21 mouse cellular contexts compared by ENCODE assay signal in the genomic region with DNA sequence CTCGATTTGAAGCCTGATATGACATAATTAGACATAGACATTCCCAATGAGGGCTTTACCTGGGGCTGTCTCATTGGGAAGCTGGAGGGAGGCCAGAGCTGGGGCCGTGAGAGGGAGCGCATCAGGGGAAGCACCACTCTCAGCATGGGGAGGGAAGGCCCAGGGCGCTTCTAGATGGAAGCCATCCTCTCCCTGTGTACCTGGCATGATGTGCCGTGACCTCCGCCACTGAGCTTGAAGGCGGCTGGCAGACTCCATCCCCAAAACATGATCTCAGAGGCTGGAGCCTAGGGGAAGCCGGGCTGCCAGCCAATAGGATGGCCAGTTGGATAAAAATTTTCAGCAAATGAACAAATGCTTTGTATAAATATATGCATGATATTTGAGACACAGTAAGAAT.
DNase-seq lines count a peak whose midpoint lies in the region; ATAC-seq lines count a peak whose summit lies in the region.
"Had no signal": no experiment of that assay in that cellular context is flagged by ENCODE, and none has a peak within 500 bp of the region (broad histone marks: within the 10 kb centered on the region; RNA-seq: fewer than 3 reads in every experiment).

No protein-coding gene starts in this region.

- no peaks in the 10 kb centered on the region for H3K9me3 ChIP-seq in neural tube, embryonic 13.5 days
- H3K9me3 ChIP-seq: embryonic facial prominence, embryonic 12.5 days; forebrain, embryonic 12.5 days; limb, embryonic 13.5 days; lung, embryonic 15.5 days had no signal

- H3K27me3 ChIP-seq in neural tube, embryonic 13.5 days, result peaks cover 12% of the 10 kb centered on the region; the same call in 1 of the 2 replicates
- H3K27me3 ChIP-seq: embryonic facial prominence, embryonic 12.5 days; limb, embryonic 13.5 days; lung, embryonic 15.5 days had no signal

- DNase-seq in cerebellum, postnatal 36 days, result peak; percentile 3 to 15
- DNase-seq in cerebellum, adult 9-11 months, result no peak
- peak; percentile 16 for DNase-seq in kidney, postnatal 10 days
- no peak for DNase-seq in kidney, adult 9 months
- no peak for DNase-seq in neural tube, embryonic 10.5 days (ENCODE audit: extremely low spot score, low spot score)
- DNase-seq in gastrocnemius, postnatal 4 days (ENCODE audit: low spot score in 2 of 2), result peak; percentile 29 to 55
- DNase-seq in heart, postnatal 10 days, result no peak
- DNase-seq: adrenal gland, postnatal 25 days; cerebellum, adult 11-12 months; heart, postnatal 36 days; kidney, adult 2 months; kidney, postnatal 14 days; lung, postnatal 4 days had no signal

- H3K4me2 ChIP-seq in neural tube, embryonic 13.5 days, result no peak overlapping the region
- H3K4me2 ChIP-seq: embryonic facial prominence, embryonic 12.5 days; forebrain, embryonic 12.5 days; hindbrain, embryonic 14.5 days; limb, embryonic 13.5 days; lung, embryonic 15.5 days had no signal

- no peak overlapping the region for H3K4me3 ChIP-seq in neural tube, embryonic 13.5 days
- H3K4me3 ChIP-seq: embryonic facial prominence, embryonic 12.5 days; erythroblast, embryonic 14.5 days; forebrain, embryonic 12.5 days; limb, embryonic 13.5 days; lung, embryonic 15.5 days had no signal

- H3K4me1 ChIP-seq in neural tube, embryonic 13.5 days (replicated peaks), result peaks cover 29% of the 10 kb centered on the region
- H3K4me1 ChIP-seq: embryonic facial prominence, embryonic 12.5 days had no signal

- WGBS in neural tube, embryonic 13.5 days, result 77% methylated on average over 8 of the region's 8 CpGs

- H3K9ac ChIP-seq in neural tube, embryonic 13.5 days, result no peak overlapping the region
- H3K9ac ChIP-seq: embryonic facial prominence, embryonic 12.5 days; forebrain, embryonic 12.5 days; hindbrain, embryonic 14.5 days; limb, embryonic 13.5 days; liver, embryonic 14.5 days; lung, embryonic 15.5 days had no signal

- no peak for ATAC-seq in neural tube, embryonic 13.5 days (ENCODE audit: low read depth)

- no peaks in the 10 kb centered on the region for H3K36me3 ChIP-seq in neural tube, embryonic 13.5 days
- H3K36me3 ChIP-seq: embryonic facial prominence, embryonic 12.5 days; forebrain, embryonic 12.5 days; limb, embryonic 13.5 days; lung, embryonic 15.5 days had no signal

- H3K27ac ChIP-seq in neural tube, embryonic 13.5 days (replicated peaks), result 0 out of 2 replicates have a peak overlapping the region, but pooled peaks have one; percentile 24
- H3K27ac ChIP-seq: embryonic facial prominence, embryonic 12.5 days; forebrain, embryonic 12.5 days; hindbrain, embryonic 14.5 days; limb, embryonic 13.5 days; liver, embryonic 14.5 days; lung, embryonic 15.5 days had no signal

- intact Hi-C loops in heart, postnatal 10 days (cut with DNase I), result no loop called here

Comparison
In these comparisons a context has a peak if more than half of its experiments do, and no peak if none do; other contexts are left out.
1. DNase-seq: peak in cerebellum, postnatal 36 days (2 of 2), kidney, postnatal 10 days (single experiment) and gastrocnemius, postnatal 4 days (2 of 2); none in cerebellum, adult 9-11 months (single experiment), kidney, adult 9 months (single experiment), neural tube, embryonic 10.5 days (single experiment) and heart, postnatal 10 days (0 of 2).